Mouse (Mus musculus): ENCODE measurements around the gene Cyba.

The Cyba gene

GRCm38 (mm10) chr8:122452154-122452553, 19.4 kb upstream of the Cyba start:
- no peak for DNase-seq (ENCODE audit: low read depth, low spot score)

GRCm38 (mm10) chr8:122451161-122451703, 18.5 kb upstream of the Cyba start:
- DNase-seq (ENCODE audit: low read depth, low spot score) = no peak

GRCm38 (mm10) chr8:122445203-122445602, 12.5 kb upstream of the Cyba start:
- no peak for DNase-seq (ENCODE audit: low read depth, low spot score)

DNA sequence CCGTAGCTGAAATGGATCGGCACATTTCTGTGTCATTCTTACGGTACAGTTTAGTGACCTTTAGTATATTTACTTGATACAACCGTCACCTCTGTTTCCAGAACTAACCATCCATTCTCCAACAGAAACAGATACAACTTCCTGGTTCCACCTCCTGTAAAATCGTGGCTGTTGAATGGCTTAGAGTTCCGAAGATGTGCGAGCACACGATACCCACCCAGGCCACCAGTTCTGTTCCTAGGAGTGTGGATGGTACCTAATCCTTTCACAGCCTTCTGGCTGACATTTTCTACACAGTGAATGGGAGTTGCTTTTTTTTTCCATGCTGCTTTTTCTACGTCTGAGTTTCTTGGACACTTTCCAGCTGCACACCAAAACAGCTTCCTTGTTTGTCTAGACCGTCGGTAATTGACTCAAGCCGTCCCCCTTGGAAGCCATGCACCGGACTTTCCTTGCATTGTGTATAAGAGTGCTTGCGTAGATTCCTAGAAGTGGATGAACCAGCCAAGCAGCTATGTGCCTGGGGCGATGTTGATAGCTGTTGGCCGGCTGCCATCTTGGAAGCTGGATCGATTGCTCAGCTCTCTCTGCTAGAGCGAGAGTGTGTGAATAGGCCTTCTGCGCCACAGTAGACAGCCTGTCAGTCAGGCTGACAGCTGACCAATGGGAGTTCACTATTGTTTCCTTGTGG, 11.5 kb upstream of the Cyba start:
- DNase-seq (ENCODE audit: low read depth, low spot score) = peak; percentile 91

DNA sequence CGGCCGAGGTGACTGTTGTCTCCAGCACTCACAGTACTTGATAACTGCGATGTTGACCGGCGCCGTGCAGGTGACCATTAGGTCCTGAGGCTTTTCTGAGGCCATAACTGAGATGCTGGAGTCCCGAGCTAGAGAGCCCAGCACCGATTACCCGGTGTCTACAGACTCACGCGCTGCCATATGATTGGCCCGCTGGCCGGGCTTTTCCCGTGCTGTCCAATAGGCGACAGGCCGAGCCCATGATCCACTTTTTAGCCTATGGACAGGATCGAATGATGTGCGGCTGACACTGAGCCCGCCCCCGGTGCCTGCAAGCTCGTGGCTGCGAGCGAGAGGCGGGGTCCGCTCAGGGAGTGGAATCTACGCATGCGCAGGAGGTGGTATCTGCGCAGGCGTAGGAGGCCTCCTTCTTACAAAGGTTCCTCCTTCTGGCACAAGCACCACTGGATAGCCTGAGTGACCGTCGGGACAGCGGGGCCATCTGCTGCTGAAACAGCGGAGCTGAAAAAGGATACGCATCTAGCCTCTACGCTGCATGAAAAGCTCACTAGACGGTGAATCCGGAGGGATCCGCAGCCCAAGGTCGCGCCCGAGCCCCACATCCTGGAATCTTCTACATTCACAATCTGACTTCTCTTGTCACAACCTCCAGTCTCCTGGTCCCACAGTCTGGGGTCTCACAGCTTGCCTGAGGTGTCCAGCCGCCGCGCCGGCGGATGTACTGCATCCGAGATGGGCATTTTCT, 10.7 kb upstream of the Cyba start, which contains the start of gene Mvd:
TSS of gene Mvd (minus strand) at position 161 of the 745 bp plus-strand sequence.
- peak; percentile 99 for DNase-seq (ENCODE audit: low read depth, low spot score)

DNA sequence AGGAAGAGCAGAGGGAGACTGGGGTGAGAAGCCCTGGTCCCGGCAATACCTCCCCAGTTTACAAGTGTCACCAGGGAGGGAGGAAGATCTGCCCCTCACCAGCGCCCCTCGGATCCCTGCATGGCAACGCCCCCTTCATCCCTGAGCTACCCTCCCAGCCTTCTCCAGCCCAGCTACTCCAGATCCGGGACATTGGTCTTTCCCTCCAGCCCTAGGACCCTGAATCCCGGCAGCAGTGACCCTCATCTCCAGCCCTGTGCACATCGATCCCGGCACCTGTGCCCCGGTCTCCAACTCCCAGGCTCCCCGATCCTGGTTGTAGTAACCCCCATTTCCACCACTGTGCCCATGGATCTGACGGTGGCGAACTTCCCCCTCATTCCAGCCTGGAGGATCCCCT, 10.1 kb upstream of the Cyba start:
- peak; percentile 40 for DNase-seq (ENCODE audit: low read depth, low spot score)

DNA sequence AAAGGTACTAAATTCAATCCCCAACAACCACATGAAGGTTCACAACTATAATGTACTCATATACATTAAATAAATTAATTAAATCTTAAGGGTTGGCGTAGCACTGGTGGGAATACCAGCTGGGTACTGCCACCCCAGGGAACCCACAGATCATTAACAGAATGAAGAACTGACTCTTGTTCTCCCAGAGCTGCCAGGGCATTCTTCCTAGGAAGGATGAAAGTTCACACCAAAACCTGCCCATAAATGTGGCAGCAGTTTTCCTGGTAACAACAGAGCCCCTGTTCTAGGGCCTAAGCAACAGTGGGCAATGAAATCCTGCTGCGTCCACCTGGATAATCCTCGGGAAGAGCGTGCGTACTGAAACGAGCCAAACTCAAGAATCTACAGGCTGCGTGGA, 9.6 kb upstream of the Cyba start:
- DNase-seq (ENCODE audit: low read depth, low spot score) = no peak

- DNase-seq (ENCODE audit: low read depth, low spot score) = no peak
Observed at GRCm38 (mm10) chr8:122441326-122441725, 8.6 kb upstream of the Cyba start.

DNA sequence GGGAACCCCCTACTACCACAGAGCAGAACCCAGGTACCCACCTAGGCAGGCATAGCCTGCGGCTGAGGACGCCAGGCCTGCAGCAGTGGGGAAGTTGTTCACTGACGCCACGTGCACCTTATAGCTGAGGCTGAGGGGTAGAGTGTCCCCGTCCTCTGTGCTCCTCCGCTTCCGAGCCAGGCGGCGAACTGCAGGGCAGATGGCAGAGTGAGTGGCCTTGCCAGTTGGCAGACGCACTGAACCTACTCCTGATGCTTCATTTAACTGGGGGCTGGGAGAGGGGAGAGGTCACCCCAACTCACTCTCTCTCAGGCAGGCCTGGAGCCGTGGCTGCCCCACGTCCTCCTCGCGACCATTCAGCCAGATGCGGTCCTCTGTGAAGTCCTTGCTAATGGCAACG, 6.6 kb upstream of the Cyba start:
- no peak for DNase-seq (ENCODE audit: low read depth, low spot score)

GRCm38 (mm10) chr8:122437708-122438331, 5.1 kb upstream of the Cyba start:
- no peak for DNase-seq (ENCODE audit: low read depth, low spot score)

DNA sequence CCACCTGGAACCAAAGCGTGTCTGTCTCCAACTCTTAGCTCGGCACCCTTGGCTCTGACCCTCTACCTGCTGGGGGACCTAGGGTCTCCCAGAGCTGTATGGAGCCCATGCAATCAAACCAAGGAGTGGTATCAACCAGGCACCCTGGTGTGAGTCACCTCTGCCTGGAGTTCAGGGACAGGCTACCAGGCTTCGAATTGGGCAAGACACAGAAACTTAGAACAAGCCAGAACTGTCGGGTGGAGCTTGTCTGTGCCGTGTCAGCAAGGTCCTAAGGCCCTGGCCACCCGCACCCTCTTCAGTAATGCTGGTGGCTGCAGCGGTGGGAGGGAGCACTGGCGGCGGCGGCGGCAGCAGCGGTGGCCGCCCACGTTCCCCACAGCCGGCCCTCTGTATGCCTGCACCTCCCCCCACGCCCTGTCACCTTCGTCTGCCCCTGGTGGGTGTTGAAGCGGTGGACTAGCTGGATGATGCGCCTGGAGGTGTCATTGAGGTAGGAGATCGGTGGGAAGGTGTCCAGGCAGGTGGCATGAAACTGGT, 3.9 kb upstream of the Cyba start:
- no peak for DNase-seq (ENCODE audit: low read depth, low spot score)

DNA sequence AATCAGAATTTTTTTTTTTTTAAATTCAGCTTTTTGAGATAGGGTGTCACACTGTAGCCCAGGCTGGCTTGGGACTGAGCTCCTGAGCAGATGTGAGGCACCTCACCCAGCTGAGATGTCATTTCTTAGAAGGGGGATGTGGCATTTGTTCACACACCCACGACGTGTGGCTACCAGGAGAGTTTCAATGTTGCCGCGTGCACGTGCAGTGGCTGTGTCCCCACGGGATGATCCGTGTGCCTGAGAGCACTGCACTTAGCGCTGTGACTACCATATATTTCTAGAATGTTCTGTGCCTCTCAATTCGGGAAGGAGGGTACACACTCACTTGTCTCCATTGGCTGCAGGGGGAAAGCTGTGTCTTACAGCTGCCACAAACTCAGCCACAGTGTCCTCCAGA, 3.4 kb upstream of the Cyba start:
- no peak for DNase-seq (ENCODE audit: low read depth, low spot score)

GRCm38 (mm10) chr8:122435375-122435774, 2.6 kb upstream of the Cyba start:
- DNase-seq (ENCODE audit: low read depth, low spot score) = peak; percentile 73

DNA sequence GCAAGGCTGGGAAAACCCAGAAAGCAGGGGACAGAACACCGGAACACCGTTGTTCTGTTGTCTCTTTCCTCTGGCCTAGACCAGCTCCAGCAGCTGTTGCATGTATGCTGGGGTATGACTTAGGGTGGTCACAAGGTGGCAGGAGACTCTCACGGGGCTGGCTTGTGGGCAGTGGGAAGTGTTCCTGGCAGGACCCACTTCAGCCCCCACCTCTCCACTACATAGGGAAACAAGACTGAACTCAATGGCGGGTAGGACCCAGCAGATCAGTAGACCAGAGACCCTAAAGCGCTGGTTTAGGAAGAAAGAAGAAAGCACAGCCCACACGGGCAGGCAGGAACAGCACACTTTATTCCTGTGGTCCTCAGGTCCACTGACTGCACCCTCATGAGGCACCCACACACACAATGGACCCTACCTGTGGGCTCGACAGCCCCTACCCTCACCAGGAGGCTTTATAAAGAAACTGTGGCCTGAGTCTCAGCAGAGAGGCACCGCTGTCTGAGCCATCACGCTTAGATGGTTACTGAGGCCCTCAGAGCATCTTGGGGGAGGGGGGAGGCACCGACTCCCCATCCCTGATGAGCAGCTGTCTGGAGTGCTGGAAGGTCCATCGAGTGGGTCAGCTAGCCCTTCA, 657 bp upstream of the Cyba start:
- DNase-seq (ENCODE audit: low read depth, low spot score) = no peak

- no peak for DNase-seq (ENCODE audit: low read depth, low spot score)
Observed at GRCm38 (mm10) chr8:122431694-122432442, 862 bp downstream of the Cyba start.

GRCm38 (mm10) chr8:122430646-122431045, 2.1 kb downstream of the Cyba start:
- no peak for DNase-seq (ENCODE audit: low read depth, low spot score)

DNA sequence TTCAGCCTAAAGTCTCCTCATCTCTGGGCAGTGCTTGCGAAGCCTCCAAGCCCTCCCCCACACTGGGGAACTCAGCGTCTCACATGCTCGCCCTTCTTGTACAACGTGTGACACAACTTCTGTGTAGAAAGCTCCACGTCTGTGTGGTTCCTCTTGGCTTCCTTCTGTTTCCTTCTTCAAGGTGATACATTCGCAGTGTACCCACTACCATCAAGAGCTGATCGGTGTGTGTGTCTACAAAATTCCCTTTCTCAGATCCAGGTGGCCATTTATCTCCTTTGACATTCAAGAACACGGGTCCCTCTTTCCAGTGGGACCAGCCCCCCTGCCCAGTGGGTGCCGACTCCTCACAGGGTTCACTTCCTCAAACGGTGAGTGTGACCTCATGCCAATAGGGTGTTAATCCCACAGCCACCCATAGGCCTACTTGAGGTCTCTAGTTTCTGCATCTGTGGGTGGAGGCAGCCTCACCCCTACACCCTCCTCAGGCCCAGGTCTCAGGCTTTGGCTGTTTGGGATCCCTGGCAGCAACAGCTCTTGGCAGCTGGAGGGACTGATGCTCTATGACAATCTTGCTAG, 2.6 kb downstream of the Cyba start:
- no peak for DNase-seq (ENCODE audit: low read depth, low spot score)

DNA sequence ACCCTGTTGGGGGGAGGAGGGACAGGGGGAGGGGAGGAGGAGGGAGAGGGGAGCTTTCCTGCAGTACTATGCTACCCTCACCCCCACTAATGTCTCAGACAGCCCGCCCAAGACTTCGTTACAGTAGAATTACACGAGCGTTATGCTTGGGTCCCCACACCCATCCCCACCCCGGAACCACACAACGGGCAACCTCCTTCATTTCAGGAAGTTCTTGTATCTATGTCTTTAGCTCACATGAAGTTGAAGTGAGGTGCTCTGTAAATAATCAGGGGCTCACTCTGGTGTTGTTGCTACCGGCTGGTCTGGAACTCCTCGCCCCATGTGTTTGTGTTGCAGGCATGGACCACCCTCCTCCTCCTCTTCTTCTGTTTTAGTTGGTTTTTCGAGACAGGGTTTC, 4.6 kb downstream of the Cyba start:
- no peak for DNase-seq (ENCODE audit: low read depth, low spot score)

DNA sequence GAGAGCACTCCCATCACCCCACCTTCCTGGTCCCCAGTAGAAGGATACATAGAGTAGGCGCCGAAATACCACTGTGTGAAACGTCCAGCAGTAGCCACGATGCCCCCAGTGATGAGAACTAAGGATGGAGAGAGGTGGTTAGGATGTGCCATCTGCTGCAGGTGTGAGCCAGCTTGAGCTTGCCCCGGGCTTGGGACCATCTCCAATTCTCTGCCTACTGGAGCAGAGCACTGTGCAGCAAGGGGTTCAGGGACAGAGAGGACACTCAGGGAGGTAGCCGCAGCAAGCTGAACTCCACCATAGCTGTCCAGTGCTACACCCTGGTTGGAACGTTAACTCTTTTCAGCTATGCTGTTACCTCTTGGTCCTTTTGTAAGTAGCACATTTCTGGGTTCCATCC, 5.1 kb downstream of the Cyba start:
- no peak for DNase-seq (ENCODE audit: low read depth, low spot score)

GRCm38 (mm10) chr8:122426145-122426544, 6.6 kb downstream of the Cyba start:
- DNase-seq (ENCODE audit: low read depth, low spot score) = no peak

DNA sequence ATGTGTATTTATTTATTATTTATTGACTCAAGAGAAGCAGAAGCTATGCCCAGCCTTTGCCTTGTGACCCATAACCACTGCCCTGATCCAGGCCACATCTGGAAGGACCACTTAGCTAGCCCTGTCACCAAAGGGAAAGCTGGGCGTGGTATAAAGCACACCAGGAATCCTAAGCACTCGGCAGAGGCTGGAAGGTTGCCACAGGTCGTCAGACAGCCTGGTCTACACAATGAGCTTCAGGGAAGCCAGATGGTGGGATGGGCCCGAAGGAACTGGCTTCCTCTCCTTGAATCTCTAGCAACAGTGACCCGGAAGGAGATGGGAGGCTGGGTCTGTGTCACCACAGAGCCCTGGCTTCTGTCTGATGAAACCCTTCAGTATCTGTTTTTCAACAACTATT, 9.1 kb downstream of the Cyba start:
- peak; percentile 77 for DNase-seq (ENCODE audit: low read depth, low spot score)

Data from R1 (cell line).